ENCODE assay signal across 10 mouse cellular contexts in genomic region chrX:134162826-134163225, GRCm38 (mm10). TPM values are rescaled to one million over a fixed set of nuclear protein-coding genes. Genes with fewer than 3 reads are reported as not detected.
A peak's percentile ranks its signal among the peaks of the same experiment; 100 is the strongest.
DNase-seq lines count a peak whose midpoint lies in the region; ATAC-seq lines count a peak whose summit lies in the region.
"Had no signal": no experiment of that assay in that cellular context is flagged by ENCODE, and none has a peak within 500 bp of the region (broad histone marks: within the 10 kb centered on the region; RNA-seq: fewer than 3 reads in every experiment).

No protein-coding gene starts in this region.

- WGBS in heart, embryonic 12.5 days = 20% methylated on average over 11 of the region's 11 CpGs
- WGBS in embryonic facial prominence, embryonic 11.5 days = 27% methylated on average over 11 of the region's 11 CpGs
- WGBS in neural tube, embryonic 12.5 days = 24% methylated on average over 11 of the region's 11 CpGs

- no peak for ATAC-seq in heart, embryonic 12.5 days (ENCODE audit: insufficient number of reproducible peaks, low FRiP score)
- no peak for ATAC-seq in embryonic facial prominence, embryonic 11.5 days (replicated peaks; ENCODE audit: insufficient number of reproducible peaks, low FRiP score, low TSS enrichment, low read depth)
- ATAC-seq in neural tube, embryonic 12.5 days (ENCODE audit: low FRiP score, low read depth) = no peak
- ATAC-seq in erythroid progenitor cell, adult 5-6 weeks (replicated peaks; ENCODE audit: low FRiP score, poor library complexity, severe bottlenecking) = no peak

- H3K4me3 ChIP-seq in heart, embryonic 12.5 days = peak overlapping the region; percentile 17
- peak overlapping the region; percentile 9 for H3K4me3 ChIP-seq in embryonic facial prominence, embryonic 11.5 days (ENCODE audit: low read depth, low read length)
- H3K4me3 ChIP-seq in neural tube, embryonic 12.5 days = peak overlapping the region; percentile 20

- peaks cover 11% of the 10 kb centered on the region for H3K27me3 ChIP-seq in heart, embryonic 12.5 days (replicated peaks)
- H3K27me3 ChIP-seq in embryonic facial prominence, embryonic 11.5 days (ENCODE audit: control insufficient read depth, insufficient read depth, low read length) = no peaks in the 10 kb centered on the region; the same call in 1 of the 2 replicates
- H3K27me3 ChIP-seq in neural tube, embryonic 12.5 days (replicated peaks) = peaks cover 8% of the 10 kb centered on the region; the same call in 1 of the 2 replicates

- H3K9ac ChIP-seq in heart, embryonic 12.5 days = no peak overlapping the region
- no peak overlapping the region for H3K9ac ChIP-seq in embryonic facial prominence, embryonic 11.5 days (replicated peaks; ENCODE audit: low read length)
- H3K9ac ChIP-seq in neural tube, embryonic 12.5 days = no peak overlapping the region

- no peaks in the 10 kb centered on the region; the same call in 1 of the 2 replicates for H3K4me1 ChIP-seq in heart, embryonic 12.5 days (replicated peaks)
- no peaks in the 10 kb centered on the region for H3K4me1 ChIP-seq in embryonic facial prominence, embryonic 11.5 days (ENCODE audit: control insufficient read depth, insufficient read depth, low read length)
- no peaks in the 10 kb centered on the region for H3K4me1 ChIP-seq in neural tube, embryonic 12.5 days

- intact Hi-C loops in left cerebral cortex, postnatal 25 days (cut with DNase I) = no loop called here

- no peak overlapping the region for H3K27ac ChIP-seq in heart, embryonic 12.5 days (ENCODE audit: poor library complexity, severe bottlenecking)
- no peak overlapping the region for H3K27ac ChIP-seq in embryonic facial prominence, embryonic 11.5 days (replicated peaks; ENCODE audit: low read depth, low read length)
- no peak overlapping the region for H3K27ac ChIP-seq in neural tube, embryonic 12.5 days

- no peaks in the 10 kb centered on the region for H3K9me3 ChIP-seq in heart, embryonic 12.5 days (replicated peaks)
- H3K9me3 ChIP-seq in embryonic facial prominence, embryonic 11.5 days (replicated peaks; ENCODE audit: control insufficient read depth, low read length) = no peaks in the 10 kb centered on the region
- H3K9me3 ChIP-seq in neural tube, embryonic 12.5 days = no peaks in the 10 kb centered on the region

- peak overlapping the region; percentile 62 for H3K4me2 ChIP-seq in heart, embryonic 12.5 days
- H3K4me2 ChIP-seq in embryonic facial prominence, embryonic 11.5 days (ENCODE audit: low read depth, low read length) = peak overlapping the region; percentile 46
- H3K4me2 ChIP-seq in neural tube, embryonic 12.5 days (replicated peaks) = peak overlapping the region; percentile 54

- H3K36me3 ChIP-seq in heart, embryonic 12.5 days = no peaks in the 10 kb centered on the region
- no peaks in the 10 kb centered on the region for H3K36me3 ChIP-seq in embryonic facial prominence, embryonic 11.5 days (replicated peaks; ENCODE audit: control insufficient read depth, insufficient read depth, low read depth, low read length)
- H3K36me3 ChIP-seq in neural tube, embryonic 12.5 days = no peaks in the 10 kb centered on the region

- DNase-seq in heart, adult 8-10 months (ENCODE audit: low spot score) = no peak
- DNase-seq in CD4-positive, CD25-positive, alpha-beta regulatory T cell, adult 2 months (ENCODE audit: low read depth, low spot score) = peak; percentile 16
- no peak for DNase-seq in embryonic facial prominence, embryonic 11.5 days (ENCODE audit: low spot score)
- DNase-seq in left cerebral cortex, postnatal 25 days (ENCODE audit: low spot score in 2 of 2) = peak; percentile 12 to 14
- DNase-seq in adrenal gland, postnatal 25 days = no peak

RNA-seq across cellular contexts. Expression of gene Xkrx, which starts 0.9 kb away (rescaled TPM):
- 0.19 and 0.33 TPM in 2 replicates for polyA plus RNA-seq in heart, embryonic 12.5 days (2016; fragmentation: Nextera tagmentation; extraction: Ambion mirVana)
- total RNA-seq in heart, adult 8-10 months (2022) = 1 to 10 TPM in 3 of 4 experiments, under 1 TPM in 1; 0.98 to 1.8 (median 1.4) TPM
- polyA plus RNA-seq in embryonic facial prominence, embryonic 11.5 days (2014; fragmentation: Nextera tagmentation; extraction: Ambion mirVana) = 0.07 TPM in 1 of 2 replicates, not detected in the other
- total RNA-seq in left cerebral cortex, postnatal 25 days (2021) = 1 to 10 TPM; 1.1 to 1.5 TPM
- 0.22 and 0.40 TPM in 2 replicates for polyA plus RNA-seq in neural tube, embryonic 12.5 days (2016; fragmentation: Nextera tagmentation; extraction: Ambion mirVana)
- 1.7 and 2.1 TPM in 2 replicates for total RNA-seq in adrenal gland, postnatal 25 days (2021)
- not detected in 2 replicates for total RNA-seq in erythroid progenitor cell, adult 5-6 weeks (2015; ENCODE audit: low replicate concordance)
- not detected in 2 replicates for total RNA-seq in erythroid progenitor cell, adult 5-6 weeks (2017; ENCODE audit: low replicate concordance)
- total RNA-seq: hematopoietic stem cell, adult 5-6 weeks; MEL had no signal

RNA-seq across cellular contexts. Expression of gene Arl13a, which starts 24.5 kb away (rescaled TPM):
- not detected in 2 replicates for polyA plus RNA-seq in heart, embryonic 12.5 days (2016; fragmentation: Nextera tagmentation; extraction: Ambion mirVana)
- total RNA-seq in heart, adult 8-10 months (2022) = not detected
- not detected in 2 replicates for polyA plus RNA-seq in embryonic facial prominence, embryonic 11.5 days (2014; fragmentation: Nextera tagmentation; extraction: Ambion mirVana)
- not detected for total RNA-seq in left cerebral cortex, postnatal 25 days (2021)
- polyA plus RNA-seq in neural tube, embryonic 12.5 days (2016; fragmentation: Nextera tagmentation; extraction: Ambion mirVana) = not detected in 2 replicates
- not detected in 2 replicates for total RNA-seq in adrenal gland, postnatal 25 days (2021)
- not detected in 2 replicates for total RNA-seq in erythroid progenitor cell, adult 5-6 weeks (2015; ENCODE audit: low replicate concordance)
- total RNA-seq in erythroid progenitor cell, adult 5-6 weeks (2017; ENCODE audit: low replicate concordance) = not detected in 2 replicates
- total RNA-seq: hematopoietic stem cell, adult 5-6 weeks; MEL had no signal

RNA-seq across cellular contexts. Expression of gene Nox1, which starts 58.9 kb away (rescaled TPM):
- polyA plus RNA-seq in heart, embryonic 12.5 days (2016; fragmentation: Nextera tagmentation; extraction: Ambion mirVana) = 0.11 TPM in 1 of 2 replicates, not detected in the other
- total RNA-seq in heart, adult 8-10 months (2022) = under 1 TPM in 2 of 4 experiments, not detected in 2; 0.47 to 0.59 TPM
- 0.08 TPM in 1 of 2 replicates, not detected in the other for polyA plus RNA-seq in embryonic facial prominence, embryonic 11.5 days (2014; fragmentation: Nextera tagmentation; extraction: Ambion mirVana)
- under 1 TPM in 1 of 2 experiments, not detected in 1; 0.44 TPM for total RNA-seq in left cerebral cortex, postnatal 25 days (2021)
- 0.11 TPM in 1 of 2 replicates, not detected in the other for polyA plus RNA-seq in neural tube, embryonic 12.5 days (2016; fragmentation: Nextera tagmentation; extraction: Ambion mirVana)
- 0.79 TPM in 1 of 2 replicates, not detected in the other for total RNA-seq in adrenal gland, postnatal 25 days (2021)
- not detected in 2 replicates for total RNA-seq in erythroid progenitor cell, adult 5-6 weeks (2015; ENCODE audit: low replicate concordance)
- not detected in 2 replicates for total RNA-seq in erythroid progenitor cell, adult 5-6 weeks (2017; ENCODE audit: low replicate concordance)

Comparison
In these comparisons a context has a peak if more than half of its experiments do, and no peak if none do; other contexts are left out.
1. DNase-seq: peak in CD4-positive, CD25-positive, alpha-beta regulatory T cell, adult 2 months (single experiment) and left cerebral cortex, postnatal 25 days (2 of 2); none in heart, adult 8-10 months (single experiment), embryonic facial prominence, embryonic 11.5 days (single experiment) and adrenal gland, postnatal 25 days (single experiment).
2. Peak in every context shown above with its lines, with median percentiles within 50 percentile points of each other: H3K4me2 ChIP-seq and H3K4me3 ChIP-seq.